Mouse (Mus musculus): ENCODE measurements around the gene Rpl32.

Rpl32 gene

DNA sequence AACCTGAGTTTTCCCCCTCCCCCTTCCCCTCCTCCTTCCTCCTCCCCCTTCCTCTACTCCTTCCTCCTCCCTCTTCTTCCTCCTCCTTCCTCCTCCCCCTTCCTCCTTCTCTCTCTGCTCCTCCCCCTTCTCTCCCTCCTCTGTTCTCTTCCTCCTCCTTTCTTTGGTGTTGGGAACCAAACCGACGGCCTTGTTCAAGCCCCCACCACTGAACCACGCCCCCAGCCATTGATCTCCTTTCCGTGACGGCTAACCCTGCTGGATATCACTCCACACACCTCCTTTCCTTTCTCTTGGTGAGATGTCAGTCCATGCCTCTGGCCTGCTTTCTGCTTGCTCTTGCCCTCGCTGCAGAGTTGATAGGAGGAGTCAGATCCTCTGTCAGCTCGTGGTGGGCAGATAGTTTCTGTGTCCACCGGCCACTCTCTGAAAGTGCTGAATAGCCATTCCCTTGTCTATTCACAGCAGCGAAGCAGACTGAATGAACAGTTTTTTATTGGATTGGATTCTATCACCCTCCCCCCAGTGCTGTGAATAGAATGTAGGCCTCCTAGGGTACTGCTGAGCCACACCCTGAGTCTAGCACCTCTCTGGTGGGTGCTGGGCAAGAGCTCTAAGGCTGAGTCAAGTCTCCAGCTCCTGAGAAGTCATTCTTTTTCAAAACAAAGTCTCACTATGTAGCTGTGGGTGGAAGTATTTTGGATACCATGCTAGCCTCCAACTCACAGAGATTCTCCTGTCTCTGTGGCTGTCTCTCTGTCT, 46.4 kb downstream of the Rpl32 start, which contains the start of gene Tmem40:
Gene Tmem40, minus strand, starts transcription at position 416 of the 762 bp plus-strand sequence.
- no peaks in the 10 kb centered on the region for H3K27me3 ChIP-seq (ENCODE audit: control insufficient read depth, insufficient read depth, low read length, poor library complexity, severe bottlenecking)
- no peaks in the 10 kb centered on the region for H3K36me3 ChIP-seq (ENCODE audit: control insufficient read depth, insufficient read depth, low read length, poor library complexity, severe bottlenecking)
- peak; percentile 18 for DNase-seq (ENCODE audit: low read depth, low spot score)

DNA sequence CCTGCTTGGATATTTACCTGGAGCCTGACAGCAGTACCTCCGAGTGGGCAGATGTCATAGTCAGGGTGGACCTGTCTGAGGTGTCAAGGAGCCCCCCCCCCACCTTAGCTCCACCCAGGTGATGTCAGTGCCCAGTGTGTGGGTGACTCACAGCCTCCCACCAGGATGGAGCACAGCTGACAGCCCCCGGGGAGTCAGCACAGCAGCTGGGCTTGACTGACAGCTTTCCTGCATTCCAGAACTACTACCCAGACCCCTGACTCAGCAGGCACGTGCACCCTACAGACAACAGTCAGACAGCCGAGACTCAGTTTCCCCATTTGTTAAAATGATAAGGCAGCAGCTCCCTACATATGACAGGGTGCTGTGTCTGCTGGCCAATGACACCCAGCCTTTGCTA, 47.6 kb downstream of the Rpl32 start:
- no peak for DNase-seq (ENCODE audit: low read depth, low spot score)
- H3K27me3 ChIP-seq (ENCODE audit: control insufficient read depth, insufficient read depth, low read length, poor library complexity, severe bottlenecking), result no peaks in the 10 kb centered on the region

GRCm38 (mm10) chr6:115760137-115760536, 48.4 kb downstream of the Rpl32 start:
- H3K36me3 ChIP-seq (ENCODE audit: control insufficient read depth, insufficient read depth, low read length, poor library complexity, severe bottlenecking), result no peaks in the 10 kb centered on the region
- no peaks in the 10 kb centered on the region for H3K27me3 ChIP-seq (ENCODE audit: control insufficient read depth, insufficient read depth, low read length, poor library complexity, severe bottlenecking)
- no peak for DNase-seq (ENCODE audit: low read depth, low spot score)

More for the DNA sequence above, 47.6 kb downstream of the Rpl32 start:
- no peaks in the 10 kb centered on the region for H3K36me3 ChIP-seq (ENCODE audit: control insufficient read depth, insufficient read depth, low read length, poor library complexity, severe bottlenecking)

- no peak for DNase-seq (ENCODE audit: low read depth, low spot score)
- Histone ChIP-seq H3K36me3 (ENCODE audit: control insufficient read depth, insufficient read depth, low read length, poor library complexity, severe bottlenecking) (no peaks in the 10 kb centered on the region), H3K27me3 (ENCODE audit: control insufficient read depth, insufficient read depth, low read length, poor library complexity, severe bottlenecking) (no peaks in the 10 kb centered on the region)
These were observed 49.1 kb downstream of the Rpl32 start for GRCm38 (mm10) chr6:115759461-115759860.

- Histone ChIP-seq H3K27me3 (ENCODE audit: control insufficient read depth, insufficient read depth, low read length, poor library complexity, severe bottlenecking) (no peaks in the 10 kb centered on the region), H3K36me3 (ENCODE audit: control insufficient read depth, insufficient read depth, low read length, poor library complexity, severe bottlenecking) (no peaks in the 10 kb centered on the region)
- no peak for DNase-seq (ENCODE audit: low read depth, low spot score)
These were observed 49.5 kb downstream of the Rpl32 start for GRCm38 (mm10) chr6:115758981-115759435.

GRCm38 (mm10) chr6:115755536-115755935, 53.0 kb downstream of the Rpl32 start:
- no peaks in the 10 kb centered on the region for H3K27me3 ChIP-seq (ENCODE audit: control insufficient read depth, insufficient read depth, low read length, poor library complexity, severe bottlenecking)
- DNase-seq (ENCODE audit: low read depth, low spot score), result no peak
- H3K36me3 ChIP-seq (ENCODE audit: control insufficient read depth, insufficient read depth, low read length, poor library complexity, severe bottlenecking), result no peaks in the 10 kb centered on the region
